In genomic region chr10:20883618-20884017, GRCm38 (mm10) we compare ENCODE assay signal across 19 mouse cellular contexts.
DNase-seq lines count a peak whose midpoint lies in the region; ATAC-seq and TF ChIP-seq lines count a peak whose summit lies in the region.
"Had no signal": no experiment of that assay in that cellular context is flagged by ENCODE, and none has a peak within 500 bp of the region (broad histone marks: within the 10 kb centered on the region; RNA-seq: fewer than 3 reads in every experiment).

No protein-coding gene starts in this region.

- H3K9ac ChIP-seq in MEL (ENCODE audit: control insufficient read depth, low read depth, low read length, poor library complexity, severe bottlenecking) = no peak overlapping the region
- H3K9ac ChIP-seq in liver, embryonic 13.5 days = no peak overlapping the region
- H3K9ac ChIP-seq: forebrain, embryonic 15.5 days; hindbrain, embryonic 14.5 days; intestine, embryonic 15.5 days; limb, embryonic 13.5 days; neural tube, embryonic 12.5 days had no signal

- TF ChIP-seq RAD21 in MEL (IDR thresholded peaks at IDR 0.05; ENCODE audit: low read depth, low read length) = no peak

- no peak for ATAC-seq in liver, embryonic 13.5 days (ENCODE audit: low read depth)
- ATAC-seq: forebrain, embryonic 15.5 days; intestine, embryonic 15.5 days had no signal

- no peak overlapping the region for H3K27ac ChIP-seq in MEL (ENCODE audit: control insufficient read depth, low read depth, low read length)
- no peak overlapping the region for H3K27ac ChIP-seq in liver, embryonic 13.5 days
- H3K27ac ChIP-seq: embryonic facial prominence, embryonic 10.5 days; forebrain, embryonic 15.5 days; hindbrain, embryonic 14.5 days; intestine, embryonic 15.5 days; limb, embryonic 13.5 days; midbrain, embryonic 10.5 days; neural tube, embryonic 12.5 days had no signal

- no peak for TF ChIP-seq CTCF in MEL (IDR thresholded peaks at IDR 0.05 in 2 of 3, conservative IDR thresholded peaks at IDR 0.05 in 1 of 3; ENCODE audit: control insufficient read depth in 1 of 3, insufficient read depth in 1 of 3, low read depth in 2 of 3, low read length in 3 of 3, poor library complexity in 1 of 3, severe bottlenecking in 1 of 3)

- H3K4me2 ChIP-seq in liver, embryonic 13.5 days = no peak overlapping the region
- H3K4me2 ChIP-seq: forebrain, embryonic 15.5 days; hindbrain, embryonic 14.5 days; intestine, embryonic 15.5 days; limb, embryonic 13.5 days; neural tube, embryonic 12.5 days had no signal

- H3K9me3 ChIP-seq in MEL (replicated peaks; ENCODE audit: insufficient read depth, low read length) = no peaks in the 10 kb centered on the region
- H3K9me3 ChIP-seq in liver, embryonic 13.5 days (replicated peaks) = no peaks in the 10 kb centered on the region
- H3K9me3 ChIP-seq: embryonic facial prominence, embryonic 10.5 days; forebrain, embryonic 15.5 days; intestine, embryonic 15.5 days; limb, embryonic 13.5 days; midbrain, embryonic 10.5 days; neural tube, embryonic 12.5 days had no signal

- no peak for TF ChIP-seq EP300 in MEL (IDR thresholded peaks at IDR 0.05; ENCODE audit: low read depth in 1 of 2, low read length in 2 of 2)

- H3K4me1 ChIP-seq in MEL (ENCODE audit: control insufficient read depth in 1 of 2, insufficient read depth in 2 of 2, low read length in 2 of 2) = peaks cover 0 to 15% of the 10 kb centered on the region in 2 experiments; a peak in 2 of 4 replicates
- H3K4me1 ChIP-seq in liver, embryonic 13.5 days (replicated peaks) = peaks cover 20% of the 10 kb centered on the region
- H3K4me1 ChIP-seq: embryonic facial prominence, embryonic 10.5 days; forebrain, embryonic 15.5 days; intestine, embryonic 15.5 days; midbrain, embryonic 10.5 days; neural tube, embryonic 12.5 days had no signal

- TF ChIP-seq POLR2A in MEL (IDR thresholded peaks at IDR 0.05; ENCODE audit: control insufficient read depth in 1 of 2, insufficient read depth in 1 of 2, low read depth in 1 of 2, low read length in 2 of 2, poor library complexity in 1 of 2) = no peak

- peak; percentile 6 for DNase-seq in A20 (ENCODE audit: low read depth, low spot score)
- DNase-seq in MEL (ENCODE audit: low read depth, low spot score) = peak; percentile 63
- peak; percentile 20 for DNase-seq in liver, embryonic 13.5 days
- peak; percentile 9 to 17 for DNase-seq in natural killer cell, adult 2 months (ENCODE audit: low spot score in 2 of 2)
- DNase-seq in thymus, postnatal 25 days = no peak
- DNase-seq in kidney, adult 18-20 months = no peak
- DNase-seq in lung, postnatal 4 days = no peak
- DNase-seq: cerebellum, adult 8-10 months; heart, postnatal 36 days; lung, adult 2 months; right cerebral cortex, adult 18-20 months; thymus, postnatal 4 days had no signal

- H3K4me3 ChIP-seq in MEL (ENCODE audit: control insufficient read depth in 1 of 2, insufficient read depth in 1 of 2, low read depth in 2 of 2, low read length in 2 of 2) = no peak overlapping the region
- no peak overlapping the region for H3K4me3 ChIP-seq in liver, embryonic 13.5 days (replicated peaks)
- H3K4me3 ChIP-seq: embryonic facial prominence, embryonic 10.5 days; forebrain, embryonic 15.5 days; intestine, embryonic 15.5 days; limb, embryonic 13.5 days; midbrain, embryonic 10.5 days; neural tube, embryonic 12.5 days had no signal

- 73% methylated on average over 5 of the region's 5 CpGs for WGBS in liver, embryonic 13.5 days (ENCODE audit: insufficient replicate concordance)

- no peaks in the 10 kb centered on the region for H3K79me2 ChIP-seq in MEL (ENCODE audit: control insufficient read depth, insufficient read depth, low read length, poor library complexity)

- peaks cover 0 to 17% of the 10 kb centered on the region in 2 experiments; a peak in 2 of 4 replicates for H3K36me3 ChIP-seq in MEL (ENCODE audit: control insufficient read depth in 1 of 2, insufficient read depth in 2 of 2, low read length in 2 of 2)
- no peaks in the 10 kb centered on the region for H3K36me3 ChIP-seq in liver, embryonic 13.5 days
- H3K36me3 ChIP-seq: embryonic facial prominence, embryonic 10.5 days; forebrain, embryonic 15.5 days; intestine, embryonic 15.5 days; limb, embryonic 13.5 days; midbrain, embryonic 10.5 days; neural tube, embryonic 12.5 days had no signal

- H3K27me3 ChIP-seq in MEL (ENCODE audit: control insufficient read depth in 1 of 2, insufficient read depth in 2 of 2, low read length in 2 of 2) = 0 out of 4 replicates have a peak, but pooled peaks cover 0 to under 1% of the 10 kb centered on the region in 2 experiments
- H3K27me3 ChIP-seq in liver, embryonic 13.5 days = no peaks in the 10 kb centered on the region
- H3K27me3 ChIP-seq: forebrain, embryonic 15.5 days; intestine, embryonic 15.5 days; limb, embryonic 13.5 days; neural tube, embryonic 12.5 days had no signal

TF ChIP-seq in MEL, 35 proteins besides CTCF, POLR2A, EP300 and RAD21:
- TF ChIP-seq ELF1 (IDR thresholded peaks at IDR 0.05; ENCODE audit: low read depth, low read length) (0 out of 2 replicates have a peak, but pooled peaks have one; percentile 16), MAZ (IDR thresholded peaks at IDR 0.05; ENCODE audit: low read depth, low read length) (no peak), POLR2AphosphoS2 (IDR thresholded peaks at IDR 0.05; ENCODE audit: low read length) (no peak), MYB (IDR thresholded peaks at IDR 0.05; ENCODE audit: low read depth, low read length) (no peak), SMC3 (IDR thresholded peaks at IDR 0.05; ENCODE audit: low read depth, low read length) (no peak), JUND (IDR thresholded peaks at IDR 0.05; ENCODE audit: low read depth, low read length) (no peak), ETS1 (IDR thresholded peaks at IDR 0.05; ENCODE audit: low read depth, low read length) (no peak), SIN3A (IDR thresholded peaks at IDR 0.05; ENCODE audit: low read length) (no peak)

Comparison
In these comparisons a context has a peak if more than half of its experiments do, and no peak if none do; other contexts are left out.
1. DNase-seq: peak in A20 (single experiment), MEL (single experiment), liver, embryonic 13.5 days (single experiment) and natural killer cell, adult 2 months (2 of 2); none in thymus, postnatal 25 days (single experiment), kidney, adult 18-20 months (single experiment) and lung, postnatal 4 days (0 of 2).